Mouse (Mus musculus): ENCODE measurements at regions not wholly inside any gene's neighbourhood (a gene's known extent, or its start where the extent isn't known, plus 50 kb on each side); places are given as distances from the start of the nearest gene placed in this dataset.

DNA sequence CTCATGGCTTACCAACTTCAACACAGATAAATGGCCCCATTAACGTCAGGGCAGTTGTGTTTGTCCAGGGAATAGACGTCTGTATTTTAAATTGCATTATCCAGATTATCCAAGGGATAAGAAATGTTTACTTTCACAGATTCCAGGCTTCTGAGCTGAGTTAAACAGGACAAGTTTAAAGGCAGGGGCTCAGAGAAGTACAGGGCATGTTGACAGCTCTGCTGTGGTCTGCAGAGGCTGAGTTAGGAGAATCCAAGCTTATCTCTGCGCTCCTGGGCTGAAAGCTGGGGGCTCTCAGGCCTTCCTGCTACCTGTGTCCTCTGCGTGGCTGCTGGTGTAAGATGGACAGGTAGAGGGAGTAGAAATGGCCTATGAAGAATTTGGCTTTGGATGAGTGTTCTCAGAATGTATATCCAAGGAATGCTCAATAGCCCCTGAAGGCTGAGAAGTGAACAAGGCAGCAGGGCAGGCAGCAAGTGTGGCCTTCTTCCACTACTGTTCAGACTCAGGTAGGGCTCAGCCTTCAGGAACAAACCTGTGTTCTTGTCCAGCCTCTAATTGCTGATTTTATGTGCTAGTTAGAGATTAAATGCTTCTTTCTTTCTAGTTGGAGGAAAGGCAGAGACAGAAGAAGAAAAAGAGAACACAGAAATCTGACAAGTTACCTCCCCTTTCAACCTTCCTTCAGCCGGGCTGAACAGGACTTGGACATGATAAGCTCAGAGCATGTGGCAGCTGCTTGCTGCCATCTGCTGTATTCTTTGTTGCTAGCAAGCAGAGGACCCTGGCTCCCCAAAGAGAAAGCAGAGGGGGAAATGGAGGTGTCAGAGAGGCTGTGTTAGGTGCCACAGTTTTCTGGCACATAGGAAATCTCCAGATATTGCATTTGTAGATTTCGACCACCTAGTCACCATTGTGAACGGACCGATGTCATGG lies 77.9 kb upstream of the Grem2 start:
- peak; percentile 78 for DNase-seq (ENCODE audit: low read depth)
- no peak for TF ChIP-seq POLR2A (IDR thresholded peaks at IDR 0.05; ENCODE audit: borderline replicate concordance, extremely low read depth, insufficient read depth, insufficient read length, poor library complexity, severe bottlenecking)
- TF ChIP-seq CTCF (IDR thresholded peaks at IDR 0.05; ENCODE audit: borderline replicate concordance, extremely low read depth, insufficient read depth, insufficient read length): peak; percentile 71; the same call in 1 of the 2 replicates

DNA sequence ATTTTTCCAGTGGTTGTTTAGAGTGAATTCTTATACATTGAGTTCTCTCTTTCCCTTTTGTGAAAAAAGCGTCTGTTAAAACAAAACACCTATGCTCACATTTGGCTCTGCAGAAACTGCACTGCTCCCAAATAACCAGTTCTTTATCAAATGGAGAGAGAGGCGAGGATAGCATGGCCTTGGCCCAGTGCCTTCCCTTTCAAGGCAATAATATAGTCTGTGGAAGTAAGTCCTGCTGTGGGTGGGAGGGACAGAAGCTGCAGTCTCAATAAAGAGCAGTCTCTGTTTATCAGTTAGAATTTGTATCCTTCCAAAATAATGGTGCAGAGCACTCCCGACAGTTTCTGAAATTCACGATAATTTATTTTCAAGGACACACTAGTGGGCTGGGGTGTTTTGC lies 70.9 kb upstream of the Grem2 start:
- DNase-seq (ENCODE audit: low read depth): no peak
- TF ChIP-seq POLR2A (IDR thresholded peaks at IDR 0.05; ENCODE audit: borderline replicate concordance, extremely low read depth, insufficient read depth, insufficient read length, poor library complexity, severe bottlenecking): no peak

DNA sequence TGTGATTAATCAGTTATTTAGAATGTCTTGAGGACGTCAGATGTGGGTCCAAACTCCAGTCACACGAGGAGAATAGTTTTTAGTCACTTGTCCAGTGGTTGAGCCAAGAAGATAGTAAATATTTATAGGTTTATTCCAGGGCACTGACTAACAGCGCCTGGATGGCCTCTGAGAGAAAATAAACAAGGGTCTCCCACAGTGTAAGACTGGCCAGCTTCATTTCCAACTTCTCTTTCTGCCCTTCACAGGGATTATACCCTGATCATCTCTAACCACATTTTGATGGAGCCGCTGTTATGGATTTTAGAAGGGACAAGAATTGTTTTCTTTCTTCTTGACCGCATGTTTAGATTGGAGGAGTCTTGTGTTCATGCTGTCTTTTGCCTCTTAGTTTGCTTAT lies 67.0 kb upstream of the Grem2 start:
- TF ChIP-seq CTCF (IDR thresholded peaks at IDR 0.05; ENCODE audit: borderline replicate concordance, extremely low read depth, insufficient read depth, insufficient read length): no peak
- TF ChIP-seq POLR2A (IDR thresholded peaks at IDR 0.05; ENCODE audit: borderline replicate concordance, extremely low read depth, insufficient read depth, insufficient read length, poor library complexity, severe bottlenecking): no peak

DNA sequence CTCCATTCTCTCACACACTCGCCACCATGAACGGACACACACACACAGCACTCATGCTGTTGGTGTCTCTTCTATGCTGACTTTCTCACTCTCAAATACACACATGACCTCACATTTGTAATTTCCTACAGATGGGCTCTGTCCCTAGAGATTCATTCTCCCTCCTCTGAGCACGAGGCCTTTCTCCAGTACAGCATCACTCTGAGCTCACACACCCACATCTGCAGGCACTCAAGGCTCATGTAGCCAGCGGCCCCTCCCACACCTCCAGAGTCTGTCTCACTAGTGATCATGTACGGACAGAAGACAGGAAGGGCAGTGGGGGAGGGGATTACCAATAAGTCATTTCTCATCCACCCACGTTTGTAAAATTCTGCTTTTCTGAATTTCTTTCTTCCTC lies 50.3 kb upstream of the Grem2 start:
- no peak for DNase-seq (ENCODE audit: low read depth)
- TF ChIP-seq CTCF (IDR thresholded peaks at IDR 0.05; ENCODE audit: borderline replicate concordance, extremely low read depth, insufficient read depth, insufficient read length): no peak
- TF ChIP-seq POLR2A (IDR thresholded peaks at IDR 0.05; ENCODE audit: borderline replicate concordance, extremely low read depth, insufficient read depth, insufficient read length, poor library complexity, severe bottlenecking): no peak

More for the DNA sequence above, 67.0 kb upstream of the Grem2 start:
- no peak for DNase-seq (ENCODE audit: low read depth)
